Mouse (Mus musculus) heart, adult 18-20 months (tissue): ENCODE measurements around the gene Gm20826. TPM values are rescaled to one million over a fixed set of nuclear protein-coding genes. Genes with fewer than 3 reads are reported as not detected.
"Not testable (repeated sequence)": the region's sequence is repeated elsewhere in the genome, so short reads cannot be mapped to it uniquely, and the experiment has no call there.

Experiments used
- DNase-seq, 2 experiments: peaks; one replicate each; pipeline ENCODE4 v3.0.0; 2021 to 2022; ENCODE audit warnings: mixed read lengths in 1 of 2
- long read RNA-seq, 2 experiments: library from polyadenylated mRNA; stranded (forward); transcript quantifications; one replicate each; pipeline ENCODE4 v2.0.0; 2021
- total RNA-seq, 2 experiments: library from RNA; stranded (reverse); gene quantifications; 2 replicates each; pipeline ENCODE4 v1.2.3; 2021

Gm20826 gene
- not detected for total RNA-seq
- long read RNA-seq, experiment 1: 0 reads
- long read RNA-seq, experiment 2: 0 reads

DNA sequence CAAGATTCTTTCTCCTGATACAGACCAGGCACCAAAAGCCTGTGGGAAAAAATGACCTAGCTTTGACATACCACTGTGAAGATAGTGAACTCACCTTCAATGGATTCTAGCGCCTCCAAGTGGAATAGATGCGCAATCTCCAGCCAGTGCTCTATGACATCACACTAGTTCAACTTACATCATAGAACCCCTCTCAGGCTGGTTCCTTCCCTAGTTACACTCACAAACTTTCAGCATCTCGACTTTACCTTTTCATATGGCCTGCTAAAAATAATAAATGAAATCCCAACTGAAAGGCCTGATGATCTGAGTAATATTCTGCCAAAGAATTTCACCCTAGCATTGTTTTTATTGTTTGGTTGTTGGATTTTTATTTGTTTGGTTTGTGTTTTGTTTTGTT, at the start of gene Gm20826:
TSS of gene Gm20826 (minus strand) at position 101 of the 400 bp plus-strand sequence.
- DNase-seq: not testable (repeated sequence)

Other genes with a start within 250 kb of the Gm20826 start
- gene Gm21788, start 233.5 kb downstream of the Gm20826 start, total RNA-seq: not detected
- gene Gm28576, start 84.5 kb upstream of the Gm20826 start, total RNA-seq: not detected